Mouse (Mus musculus) embryo, embryonic 10 days (tissue): ENCODE results near the gene Prdx6.
A peak's percentile ranks its signal among the peaks of the same experiment; 100 is the strongest.
"Not testable (repeated sequence)": the region's sequence is repeated elsewhere in the genome, so short reads cannot be mapped to it uniquely, and the experiment has no call there.

Experiments
- DNase-seq: peaks from one replicate; pipeline ENCODE4 v3.0.0-alpha.2; 2015; ENCODE audit warnings: low spot score

The Prdx6 gene

DNA sequence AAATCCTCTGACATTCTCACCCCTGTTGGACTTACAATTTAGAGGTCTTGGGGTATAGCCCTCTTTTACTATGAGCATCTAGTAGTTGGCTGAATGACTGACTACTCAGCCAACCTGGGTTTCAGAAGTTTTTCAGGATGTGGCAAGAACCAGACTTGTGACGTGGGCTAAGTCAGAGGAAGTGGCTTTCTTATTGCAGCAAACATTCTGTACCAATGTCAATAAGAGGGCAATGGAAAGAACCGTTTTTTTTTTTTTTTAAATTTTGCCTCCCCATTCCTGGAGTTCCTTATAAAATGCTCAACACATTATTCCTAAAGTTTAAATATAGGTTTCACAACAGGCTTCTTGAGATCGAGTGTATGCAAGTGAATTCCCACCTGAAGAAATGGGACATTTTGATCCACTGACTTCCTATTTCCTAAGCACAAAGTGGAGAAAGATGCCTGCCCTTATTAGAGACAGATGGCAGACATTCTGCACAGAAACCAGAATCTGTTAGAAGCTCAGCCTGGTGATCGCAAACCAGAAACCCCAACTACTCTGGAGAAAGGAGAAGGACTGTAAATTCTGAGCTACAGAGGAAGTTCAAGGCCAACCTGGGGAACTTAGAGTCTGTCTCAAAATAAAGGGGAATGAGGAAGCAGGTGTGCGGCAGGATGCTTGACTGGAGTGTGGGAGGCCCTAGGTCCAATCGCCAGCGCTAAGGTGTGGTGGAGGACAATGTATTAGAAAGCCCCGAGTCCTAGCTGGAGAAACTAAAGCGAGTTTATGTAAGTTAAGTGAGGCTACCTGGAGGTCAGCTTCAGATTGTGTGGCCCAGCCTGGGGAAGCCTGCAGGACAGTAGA is 622 bp upstream of the Prdx6 start:
- peak; percentile 16 for DNase-seq

DNA sequence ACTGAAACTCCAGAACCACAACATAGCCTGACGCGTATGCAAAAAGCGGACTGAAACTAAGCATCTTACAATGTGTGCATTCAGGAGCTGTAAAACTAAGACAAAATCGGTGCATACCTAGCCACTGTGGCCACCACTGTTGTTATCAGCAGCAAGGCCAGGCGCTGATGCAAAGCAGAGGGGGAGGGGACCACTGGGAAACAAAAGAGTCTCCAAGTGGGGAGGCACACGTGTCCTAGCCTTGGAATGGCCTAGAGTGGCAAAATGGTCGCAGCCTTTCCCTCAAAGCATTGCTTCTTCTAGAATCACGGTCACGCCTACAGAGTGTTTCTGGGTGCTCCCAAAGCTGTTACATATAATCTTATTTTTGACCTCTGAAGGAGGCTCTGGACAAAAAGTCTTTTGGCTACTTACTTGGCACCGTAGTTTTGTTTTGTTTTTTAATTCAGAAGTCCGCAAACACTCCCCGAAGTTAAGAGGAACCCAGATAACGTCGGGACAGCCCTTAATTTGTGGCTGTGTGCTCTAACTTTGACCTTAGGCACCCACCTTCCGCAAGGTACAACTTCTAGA is 902 bp downstream of the Prdx6 start:
- peak; percentile 86 for DNase-seq

DNA sequence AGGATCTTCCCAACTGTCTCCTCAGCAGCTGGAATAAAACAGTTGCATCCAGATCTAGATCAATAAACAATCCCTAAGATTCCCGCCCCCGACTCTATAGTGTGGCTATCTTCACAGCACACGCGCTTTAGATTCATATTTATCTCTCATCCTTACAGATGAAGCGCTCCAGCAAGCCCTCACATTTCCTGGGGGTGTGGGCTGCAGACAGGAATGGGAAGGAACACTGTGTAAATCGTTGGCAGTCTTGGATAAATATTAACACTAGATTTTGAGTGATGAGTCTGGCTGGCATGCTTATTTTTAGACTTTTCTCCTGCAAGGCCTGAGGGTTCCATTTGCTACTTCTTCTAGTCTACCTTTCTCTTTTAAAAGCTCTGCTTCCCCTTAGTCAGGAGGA is 1.6 kb downstream of the Prdx6 start:
- no peak for DNase-seq

DNA sequence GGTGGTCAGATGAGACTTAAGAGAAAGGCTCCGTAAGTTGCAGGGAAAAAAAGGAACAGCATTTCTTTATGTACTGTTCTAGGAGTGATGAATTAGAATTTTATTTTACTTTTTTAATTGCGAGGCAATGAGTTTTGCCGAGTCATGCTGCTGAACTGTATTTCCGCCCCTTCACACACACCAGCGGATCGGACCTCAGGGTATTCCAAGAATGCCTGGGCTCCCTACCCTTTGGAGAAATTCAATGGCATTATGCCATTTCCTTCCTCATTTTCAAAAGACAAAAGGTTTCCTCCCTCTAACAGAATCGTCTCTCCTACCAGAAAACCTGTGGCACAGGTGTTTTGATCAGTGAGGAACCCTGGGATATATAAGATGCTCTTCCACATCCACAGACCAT is 2.3 kb downstream of the Prdx6 start:
- no peak for DNase-seq

- DNase-seq = no peak
Measured at GRCm38 (mm10) chr1:161247643-161248580, 3.1 kb downstream of the Prdx6 start.

- no peak for DNase-seq
Measured at GRCm38 (mm10) chr1:161247176-161247575, 3.8 kb downstream of the Prdx6 start.

- DNase-seq = no peak
Measured at GRCm38 (mm10) chr1:161237750-161238149, 13.3 kb downstream of the Prdx6 start.

DNA sequence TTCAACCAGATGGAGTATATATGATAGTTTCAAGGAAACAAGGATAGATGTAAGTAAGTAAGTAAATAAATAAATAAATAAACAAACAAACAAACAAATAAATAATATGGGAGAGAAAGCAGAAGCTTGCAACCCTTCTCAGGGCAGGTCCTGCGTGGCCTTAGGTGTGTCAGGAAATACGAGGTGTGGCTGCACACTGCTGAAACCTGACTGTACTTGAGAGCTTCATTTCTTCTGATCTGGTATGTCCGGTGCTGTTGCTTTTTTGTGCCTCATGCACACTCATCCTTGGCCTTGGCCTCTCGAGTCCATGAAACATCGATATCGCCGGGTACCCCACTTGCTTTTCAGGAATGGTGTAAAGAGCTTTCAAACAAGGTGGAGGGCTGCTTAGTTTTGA is 13.7 kb downstream of the Prdx6 start:
- DNase-seq = no peak

DNA sequence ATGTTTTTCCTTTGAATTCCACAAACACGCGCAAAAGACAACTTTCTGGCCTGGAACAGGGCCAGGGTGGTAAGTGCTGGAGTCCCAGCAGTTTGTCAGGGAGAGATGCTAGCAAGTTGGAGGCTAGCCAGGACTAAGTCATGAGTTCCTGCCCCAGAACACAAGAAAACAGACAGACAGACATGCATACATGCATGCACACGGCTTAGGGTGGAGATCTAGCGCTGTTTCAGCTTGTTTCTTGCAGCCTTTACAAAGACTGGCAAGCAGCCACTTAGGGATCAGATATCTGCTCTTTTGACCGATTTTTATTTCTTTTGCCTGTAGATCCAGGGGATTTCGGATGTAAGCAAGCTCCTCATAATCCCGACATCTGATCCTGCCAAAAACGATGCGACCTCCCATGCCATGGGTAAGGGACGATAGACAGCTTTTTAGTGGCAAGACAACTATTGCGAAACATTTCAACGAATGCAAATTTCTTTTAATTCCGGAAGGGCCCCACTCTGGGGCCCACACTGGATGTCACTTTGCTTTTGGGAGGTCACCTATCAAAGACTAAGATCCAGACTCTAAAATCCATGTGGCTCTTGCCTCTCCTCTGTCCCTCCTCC is 17.7 kb downstream of the Prdx6 start:
- no peak for DNase-seq

- no peak for DNase-seq
Measured at GRCm38 (mm10) chr1:161232181-161232580, 18.8 kb downstream of the Prdx6 start.

GRCm38 (mm10) chr1:161224837-161225236 is 26.2 kb downstream of the Prdx6 start:
- no peak for DNase-seq

DNA sequence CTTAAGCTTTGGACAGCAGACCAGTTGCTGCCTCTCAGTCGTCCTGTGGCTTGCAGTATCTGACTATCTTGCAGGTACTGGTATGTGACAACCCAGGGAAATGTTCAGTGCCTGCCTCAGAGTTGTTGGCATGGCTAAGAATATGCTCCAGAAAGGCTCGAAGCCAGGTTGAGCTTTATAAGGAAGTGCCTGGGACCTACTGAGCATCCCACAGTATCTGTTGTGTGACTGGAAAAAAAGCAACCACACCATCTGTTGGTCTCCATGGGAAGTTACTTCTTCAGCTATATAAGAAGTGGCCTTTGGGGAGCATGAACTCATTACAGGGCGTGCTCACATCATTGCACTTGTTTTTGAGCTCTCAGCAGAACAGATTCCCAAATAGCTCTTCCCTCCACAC is 31.2 kb downstream of the Prdx6 start:
- no peak for DNase-seq

DNA sequence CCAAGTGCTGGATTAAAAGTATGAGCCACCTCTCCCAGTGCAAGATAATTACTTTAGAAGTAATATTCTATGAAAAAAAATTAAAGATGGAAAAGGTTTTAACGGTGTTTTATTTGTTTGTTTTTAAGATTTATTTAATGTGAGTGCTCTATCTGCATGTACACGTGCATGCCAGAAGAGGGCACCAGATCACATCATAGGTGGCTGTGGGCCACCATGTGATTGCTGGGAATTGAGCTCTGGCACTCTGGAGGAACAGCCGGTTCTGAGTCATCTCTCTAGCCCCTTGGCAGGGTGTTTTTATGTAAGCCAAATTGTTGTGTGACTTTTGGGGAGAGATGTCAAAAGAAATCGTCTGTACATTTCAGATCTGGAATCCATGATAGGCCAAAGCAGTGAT is 36.6 kb downstream of the Prdx6 start:
- DNase-seq = peak; percentile 29

GRCm38 (mm10) chr1:161199856-161200255 is 51.2 kb downstream of the Prdx6 start:
- no peak for DNase-seq

GRCm38 (mm10) chr1:161196364-161196763 is 54.7 kb downstream of the Prdx6 start:
- DNase-seq = not testable (repeated sequence)

DNA sequence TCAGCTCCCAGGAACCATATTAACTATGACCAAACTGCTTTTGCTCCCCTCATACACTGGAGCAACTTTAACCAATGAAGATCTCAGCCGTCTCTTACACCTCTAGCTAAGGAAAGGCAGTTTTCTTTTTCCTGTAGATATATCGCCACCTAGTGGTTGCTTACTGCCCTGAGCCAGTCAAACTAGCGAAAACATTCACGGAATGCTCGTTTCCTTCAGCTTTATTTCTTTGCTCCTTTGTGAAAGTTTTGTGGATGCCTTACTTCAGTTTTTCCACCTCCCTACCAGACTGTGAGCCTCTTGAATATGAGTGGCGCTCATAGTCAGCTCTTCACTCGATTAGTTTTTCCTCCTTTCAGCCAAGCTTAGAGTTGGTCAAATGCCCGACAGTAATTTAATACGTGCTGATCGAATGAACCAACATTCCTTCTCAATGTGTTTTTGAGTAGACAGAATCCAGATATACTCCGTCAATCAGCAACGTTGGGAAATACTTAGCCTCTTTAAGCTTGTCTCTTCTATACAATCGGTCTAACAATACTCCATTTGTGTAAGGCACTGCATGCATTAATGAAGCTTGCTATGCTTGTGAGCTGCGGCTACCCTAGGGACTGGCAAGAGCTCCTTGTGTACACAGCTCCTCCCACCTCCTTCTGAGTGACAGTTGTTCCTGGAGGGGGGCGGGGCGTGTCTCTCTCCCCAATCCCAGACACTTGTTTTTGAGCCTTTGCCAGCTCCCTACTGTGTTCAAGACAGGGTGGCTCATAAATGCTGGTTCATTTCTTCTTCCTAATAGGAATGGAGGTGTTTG is 55.3 kb downstream of the Prdx6 start:
- peak; percentile 90 for DNase-seq

- DNase-seq = no peak
Measured at GRCm38 (mm10) chr1:161190253-161190910, 60.6 kb downstream of the Prdx6 start.
